Mouse (Mus musculus): ENCODE results near the gene 2410015M20Rik.

2410015M20Rik gene

GRCm38 (mm10) chr17:56570287-56570686 lies 39.3 kb downstream of the 2410015M20Rik start:
- no peak for DNase-seq

DNA sequence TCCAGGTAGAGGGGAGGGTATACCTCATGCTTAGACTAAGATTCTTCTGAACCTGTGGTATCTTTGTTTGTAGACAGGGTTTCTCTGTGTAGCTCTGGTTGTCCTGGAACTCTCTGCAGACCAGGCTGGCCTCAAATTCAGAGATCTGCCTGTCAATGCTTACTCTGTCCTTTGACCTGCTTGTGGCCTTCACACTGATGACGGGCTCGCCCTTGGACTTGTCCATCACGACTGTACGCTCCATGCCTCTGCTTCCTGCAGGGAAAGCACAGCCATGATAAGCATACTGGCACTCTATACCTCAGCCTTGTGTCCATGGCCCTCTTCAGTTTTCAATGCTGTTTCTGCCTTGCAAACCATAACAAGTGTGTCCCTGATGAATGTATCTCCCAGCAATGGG lies 42.2 kb downstream of the 2410015M20Rik start:
- no peak for DNase-seq

DNA sequence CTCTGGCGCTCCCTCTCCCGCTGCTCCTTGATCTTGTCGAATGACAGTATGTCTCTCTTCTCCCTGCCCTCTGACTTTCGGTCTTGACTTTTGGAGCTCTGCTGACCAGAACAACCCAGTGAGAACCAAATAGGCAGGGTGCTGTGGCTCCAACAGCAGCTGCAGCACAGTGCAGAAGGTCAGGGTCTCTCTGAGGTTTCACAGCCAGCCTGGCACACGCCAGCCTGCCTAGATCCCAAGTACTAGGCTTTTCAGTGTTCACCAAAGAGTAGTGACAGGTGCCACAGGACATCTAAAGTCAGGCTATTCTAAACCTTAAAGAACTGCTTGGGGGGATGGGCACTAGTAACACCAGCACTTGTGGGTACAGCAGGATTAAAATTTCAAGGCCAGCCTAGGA lies 42.7 kb downstream of the 2410015M20Rik start:
- no peak for DNase-seq

DNA sequence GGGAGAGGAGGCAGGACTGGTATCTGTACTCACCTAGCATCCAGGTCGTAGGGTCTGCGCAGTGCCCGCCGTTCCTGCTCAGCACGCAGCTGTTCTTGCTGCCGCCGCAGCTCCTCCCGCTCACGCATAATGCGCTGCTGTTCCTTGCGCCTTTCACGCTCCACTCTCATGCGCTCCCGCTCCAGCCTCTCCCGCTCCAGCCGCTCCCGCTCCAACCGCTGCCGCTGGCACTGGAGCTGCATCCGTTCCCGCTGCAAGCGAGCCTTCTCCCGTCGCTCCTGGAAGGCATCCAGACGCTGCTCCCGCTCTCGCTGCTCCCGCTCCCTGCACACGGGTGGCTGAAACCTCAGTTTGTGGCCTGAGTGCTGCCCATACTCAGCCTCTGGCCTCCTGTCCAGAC lies 43.3 kb downstream of the 2410015M20Rik start:
- no peak for DNase-seq

DNA sequence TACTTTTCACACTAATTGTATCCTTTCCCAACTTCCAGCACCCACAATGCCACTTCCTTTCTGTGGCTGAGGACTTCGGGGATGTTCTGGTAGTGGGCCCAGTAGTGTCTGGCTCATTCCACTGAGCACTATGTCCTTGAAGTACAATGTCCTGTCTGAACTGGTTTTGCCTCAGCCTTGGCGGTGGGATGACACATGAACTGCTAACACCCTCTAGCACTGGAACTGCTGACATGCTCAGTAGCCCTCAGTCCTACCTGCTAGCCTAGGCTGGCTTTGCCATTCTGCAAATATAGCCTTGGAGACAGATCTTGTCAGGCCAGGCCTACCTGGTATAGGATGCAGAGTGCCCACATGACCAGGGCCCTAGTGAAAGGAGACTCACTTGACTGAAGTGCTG lies 47.7 kb downstream of the 2410015M20Rik start:
- no peak for DNase-seq

GRCm38 (mm10) chr17:56560131-56560530 lies 49.4 kb downstream of the 2410015M20Rik start:
- no peak for DNase-seq

DNA sequence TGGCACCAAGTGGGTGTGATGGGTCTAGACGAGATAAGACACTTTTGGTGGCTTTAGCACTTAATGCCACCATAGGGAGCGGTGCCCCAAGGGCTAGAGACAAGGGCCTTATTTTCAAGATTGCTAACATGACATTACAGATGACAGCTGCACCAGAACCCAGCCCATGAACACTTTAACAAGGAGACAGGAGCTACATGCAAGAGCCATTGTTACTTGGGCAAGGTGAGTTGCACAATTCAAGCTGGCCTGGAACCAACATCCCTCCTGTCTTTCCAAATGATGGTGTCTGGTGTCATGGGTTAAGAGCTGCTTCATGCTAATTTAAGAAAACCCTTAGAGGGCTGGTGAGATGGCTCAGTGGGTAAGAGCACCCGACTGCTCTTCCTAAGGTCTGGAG lies 50.2 kb downstream of the 2410015M20Rik start:
- DNase-seq, result no peak

- DNase-seq, result peak; percentile 64 to 75
Observed at GRCm38 (mm10) chr17:56558448-56558847, 51.1 kb downstream of the 2410015M20Rik start.
